Mouse (Mus musculus) limb, embryonic 10.5 days (tissue): ENCODE results near the gene Cbx5. TPM values are rescaled to one million over a fixed set of nuclear protein-coding genes. Genes with fewer than 3 reads are reported as not detected.
A peak's percentile ranks its signal among the peaks of the same experiment; 100 is the strongest.
"Not testable (repeated sequence)": the region's sequence is repeated elsewhere in the genome, so short reads cannot be mapped to it uniquely, and the experiment has no call there.

Experiments
- DNase-seq: peaks from one replicate; pipeline ENCODE4 v3.0.0-alpha.2; 2017; ENCODE audit warnings: low spot score
- H3K27ac ChIP-seq: fragments of 300-500 bp; sonication (generic); 2 replicates; pipeline ENCODE4 v1.5.1; 2016; ENCODE audit warnings: mild to moderate bottlenecking
- H3K27me3 ChIP-seq: fragments of 300-500 bp; sonication (generic); 2 replicates; pipeline ENCODE4 v1.6.1; 2016; ENCODE audit warnings: low read depth, mild to moderate bottlenecking; ENCODE audit not compliant: poor library complexity, severe bottlenecking
- H3K36me3 ChIP-seq: fragments of 300-500 bp; sonication (generic); 2 replicates; pipeline ENCODE4 v1.6.1; 2016; ENCODE audit warnings: mild to moderate bottlenecking, moderate library complexity
- H3K4me1 ChIP-seq: fragments of 300-500 bp; sonication (generic); 2 replicates; pipeline ENCODE4 v1.6.1; 2016
- H3K4me3 ChIP-seq: fragments of 300-500 bp; sonication (generic); 2 replicates; pipeline ENCODE4 v1.5.1; 2016; ENCODE audit warnings: mild to moderate bottlenecking, moderate library complexity
- H3K9me3 ChIP-seq: fragments of 300-500 bp; sonication (generic); replicated peaks from 2 replicates; pipeline ENCODE4 v1.6.1; 2016; ENCODE audit warnings: mild to moderate bottlenecking
- WGBS: fragments of 180-500 bp; shearing (Covaris S2); methylation state at CpG from one replicate; pipeline ENCODE4 v1.1.7; 2016; 5-methylcytosine and 5-hydroxymethylcytosine counted together
- polyA plus RNA-seq: library from polyadenylated mRNA; unstranded; fragments of >200 nt; fragmentation: Nextera tagmentation; extraction: Ambion mirVana; gene quantifications from 2 replicates; pipeline ENCODE4 v1.2.1, GENCODE M21; 2016

The Cbx5 gene
- polyA plus RNA-seq, 1 experiment from 2014 or later: 215 TPM

DNA sequence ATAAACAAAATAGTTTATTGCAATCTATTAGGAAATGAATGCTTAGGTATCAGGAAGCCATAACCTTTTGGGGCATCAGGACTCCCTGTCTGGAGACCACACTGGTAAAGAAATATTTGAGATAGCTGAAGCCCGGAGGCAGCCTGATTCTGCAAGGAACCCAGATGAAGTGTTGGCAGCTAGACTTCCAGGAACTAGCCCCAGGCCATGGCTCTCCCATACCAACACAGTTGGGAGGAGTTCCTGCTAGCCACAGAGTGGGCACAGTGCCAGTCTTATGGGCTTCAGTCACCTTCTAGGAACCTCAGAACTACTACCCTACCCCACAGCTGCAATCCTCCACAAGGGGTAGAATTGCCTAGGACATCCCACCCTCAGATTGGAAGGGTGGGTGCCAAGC, 20.4 kb upstream of the Cbx5 start:
- Histone ChIP-seq H3K4me1 (peaks cover 21% of the 10 kb centered on the region), H3K9me3 (no peaks in the 10 kb centered on the region), H3K36me3 (no peaks in the 10 kb centered on the region), H3K4me3 (no peak overlapping the region), H3K27me3 (peaks cover 7% of the 10 kb centered on the region; the same call in 1 of the 2 replicates), H3K27ac (no peak overlapping the region)
- WGBS: 71% methylated on average over 1 of the region's 1 CpGs
- DNase-seq: no peak

DNA sequence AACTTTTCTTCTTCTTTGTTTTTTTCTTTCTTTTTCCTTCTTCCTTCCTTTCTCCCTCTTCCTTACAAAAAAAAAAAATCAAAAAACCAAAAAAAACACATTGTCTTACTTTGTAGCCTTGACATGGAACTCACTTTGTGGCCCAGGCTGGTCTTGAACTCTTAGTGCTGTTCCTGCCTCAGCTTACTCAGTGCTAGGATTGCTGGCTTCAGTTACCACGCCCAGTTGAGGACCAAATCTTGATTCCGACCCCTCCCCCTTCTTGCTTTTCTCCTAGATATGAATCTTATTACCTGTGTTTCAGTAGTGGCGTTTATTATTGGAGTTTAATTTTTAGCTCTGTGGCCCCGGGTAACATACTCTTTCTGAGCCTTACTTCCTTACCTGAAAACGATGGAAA, 19.5 kb upstream of the Cbx5 start:
- H3K36me3 ChIP-seq: no peaks in the 10 kb centered on the region
- peaks cover 15% of the 10 kb centered on the region; the same call in 1 of the 2 replicates for H3K27me3 ChIP-seq
- 88% methylated on average over 5 of the region's 5 CpGs for whole genome bisulfite sequencing
- H3K4me1 ChIP-seq: peaks cover 27% of the 10 kb centered on the region
- H3K4me3 ChIP-seq: no peak overlapping the region
- DNase-seq: no peak
- no peaks in the 10 kb centered on the region for H3K9me3 ChIP-seq
- no peak overlapping the region for H3K27ac ChIP-seq

DNA sequence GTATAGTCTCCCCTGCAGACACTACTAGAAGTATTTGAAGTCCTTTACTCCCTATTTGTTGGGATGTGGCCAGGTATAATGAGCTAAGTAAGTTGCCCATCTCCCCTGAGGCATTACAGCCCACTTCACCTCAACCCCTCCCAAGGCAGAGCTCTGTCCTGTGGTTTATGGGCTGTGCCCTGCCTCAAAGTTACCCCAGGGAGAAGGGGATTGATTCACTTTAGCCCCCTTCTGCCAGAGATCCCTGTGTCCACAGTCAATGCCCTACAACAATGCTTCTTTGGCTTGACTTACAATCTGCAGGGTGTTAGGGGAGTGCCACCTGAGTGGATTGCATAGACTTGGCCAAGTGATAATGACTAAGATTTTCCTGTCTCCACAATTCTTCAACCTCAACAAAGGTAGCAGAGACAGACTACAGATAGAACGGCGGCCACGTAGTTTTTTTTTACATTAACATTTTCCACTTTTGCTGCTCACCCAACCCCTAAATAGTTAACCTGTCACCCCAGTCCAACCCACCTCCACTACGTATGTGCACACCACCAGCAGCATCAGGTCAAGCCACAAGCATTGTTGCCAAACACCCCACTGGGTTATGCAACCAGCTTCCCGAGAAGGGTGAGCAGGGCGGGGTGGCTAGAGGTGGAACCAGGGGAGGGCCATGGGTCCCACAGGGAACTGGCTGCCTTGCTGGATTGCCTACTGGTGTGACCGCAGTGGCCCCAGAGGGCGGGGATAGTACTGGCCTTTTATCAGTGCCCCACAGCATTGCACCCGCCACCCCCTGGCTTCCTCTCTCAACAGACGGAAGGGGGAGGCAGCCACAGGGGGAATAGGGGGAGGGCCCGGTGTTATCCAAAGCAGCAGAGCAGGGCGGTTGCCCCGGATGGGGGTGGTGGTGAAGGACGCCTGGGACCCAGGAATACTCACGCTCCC, 18.4 kb upstream of the Cbx5 start, which contains the start of gene Nfe2:
Gene Nfe2, minus strand, starts transcription at position 614 of the 939 bp plus-strand sequence.
- H3K27me3 ChIP-seq: peaks cover 23% of the 10 kb centered on the region
- H3K4me3 ChIP-seq: peak within 1 kb of the TSS; percentile 34
- peak within 1 kb of the TSS; percentile 70 for H3K27ac ChIP-seq
- H3K36me3 ChIP-seq: no peaks in the 10 kb centered on the region
- no peaks in the 10 kb centered on the region for H3K9me3 ChIP-seq
- DNase-seq: peak; percentile 43
- peaks cover 27% of the 10 kb centered on the region for H3K4me1 ChIP-seq
- WGBS: 12% methylated on average over 15 of the region's 15 CpGs

DNA sequence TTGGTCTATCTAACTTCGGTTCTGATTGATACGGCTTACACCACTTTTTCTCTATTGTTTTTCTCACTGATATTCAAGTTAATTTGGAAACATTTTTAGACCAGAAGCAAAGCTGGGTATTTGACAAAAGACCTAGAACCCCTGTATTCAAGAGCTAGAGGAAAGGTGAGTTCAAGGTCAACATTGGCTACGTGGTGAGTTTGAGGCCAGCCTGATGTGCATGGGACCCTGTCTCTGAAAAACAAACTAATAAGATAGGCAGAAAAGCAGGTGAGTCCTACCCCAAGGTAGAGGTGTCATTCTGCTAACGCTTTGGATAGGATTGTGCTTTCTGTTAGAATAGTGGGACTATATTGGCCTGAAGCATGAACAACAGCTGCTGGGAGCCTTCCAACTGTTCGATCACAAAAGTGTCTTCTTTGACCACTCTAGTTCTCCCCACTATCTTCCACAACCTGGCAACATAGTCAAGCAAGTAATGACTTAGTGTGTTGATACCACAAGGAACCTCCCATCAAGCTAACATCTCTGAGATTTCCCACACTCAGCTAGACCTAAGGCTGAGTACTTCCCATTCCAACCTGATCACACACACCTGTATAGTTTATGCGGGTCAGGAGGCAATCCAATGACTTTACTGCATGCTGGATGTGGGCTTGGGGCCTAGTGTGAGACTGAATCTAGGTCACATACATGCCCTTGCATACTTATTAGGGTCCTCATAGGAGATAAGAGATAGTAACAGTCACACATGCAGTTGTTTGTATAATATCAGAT, 16.8 kb upstream of the Cbx5 start:
- DNase-seq: no peak
- no peak overlapping the region for H3K27ac ChIP-seq
- no peak overlapping the region for H3K4me3 ChIP-seq
- WGBS: 89% methylated on average over 6 of the region's 6 CpGs
- H3K4me1 ChIP-seq: peaks cover 27% of the 10 kb centered on the region
- H3K27me3 ChIP-seq: peaks cover 23% of the 10 kb centered on the region
- H3K36me3 ChIP-seq: peaks cover 7% of the 10 kb centered on the region; the same call in 1 of the 2 replicates
- no peaks in the 10 kb centered on the region for H3K9me3 ChIP-seq

DNA sequence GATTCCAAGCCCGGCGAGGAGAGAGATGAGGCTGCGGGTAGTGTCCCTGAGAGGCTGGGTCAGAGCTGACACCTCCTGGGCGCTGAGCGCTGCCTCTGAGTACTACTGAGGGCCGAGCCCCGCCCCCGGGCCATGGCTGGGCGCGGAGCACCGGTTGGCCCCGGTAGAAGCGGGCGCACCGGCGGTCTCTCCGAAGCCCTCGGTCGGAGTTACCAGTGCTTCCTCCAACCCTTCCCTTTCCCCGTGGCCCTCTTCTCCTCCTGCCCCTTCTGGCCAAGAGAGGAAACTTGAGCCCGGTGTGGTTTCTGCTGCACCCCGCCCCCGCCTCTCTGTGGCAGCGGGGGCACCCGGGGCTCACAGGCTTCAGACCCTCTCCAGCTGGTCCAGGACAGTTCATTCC, 15.6 kb upstream of the Cbx5 start:
- WGBS: 1% methylated on average over 25 of the region's 25 CpGs
- peak; percentile 62 for DNase-seq
- Histone ChIP-seq H3K4me1 (peaks cover 31% of the 10 kb centered on the region), H3K4me3 (peak overlapping the region; percentile 60), H3K36me3 (peaks cover 9% of the 10 kb centered on the region; the same call in 1 of the 2 replicates), H3K27me3 (peaks cover 23% of the 10 kb centered on the region), H3K27ac (peak overlapping the region; percentile 86), H3K9me3 (no peaks in the 10 kb centered on the region)

DNA sequence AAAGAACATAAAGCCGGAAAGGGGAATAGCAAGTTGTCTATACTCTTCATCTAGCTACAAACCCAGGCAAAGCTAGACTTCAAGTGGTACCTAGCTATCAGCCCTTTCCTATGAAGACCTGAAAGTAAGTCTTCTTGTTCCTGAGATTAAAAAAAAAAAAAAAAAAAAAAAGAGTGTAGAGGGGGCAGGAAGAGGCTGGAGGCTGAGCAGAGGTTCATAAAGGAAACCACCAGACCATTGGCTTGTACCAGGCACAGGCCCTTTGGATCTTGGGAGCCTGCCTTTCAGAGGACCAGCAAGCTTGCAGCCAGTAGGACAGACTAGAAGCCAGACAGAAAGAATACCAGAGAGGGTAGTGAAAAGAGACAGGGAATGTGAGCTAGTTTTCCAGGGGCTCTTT, 13.7 kb upstream of the Cbx5 start:
- no peak for DNase-seq
- Histone ChIP-seq H3K36me3 (peaks cover 22% of the 10 kb centered on the region), H3K9me3 (no peaks in the 10 kb centered on the region), H3K27ac (no peak overlapping the region), H3K4me1 (peaks cover 27% of the 10 kb centered on the region), H3K4me3 (no peak overlapping the region), H3K27me3 (peaks cover 21% of the 10 kb centered on the region)
- 95% methylated on average over 1 of the region's 1 CpGs for WGBS

DNA sequence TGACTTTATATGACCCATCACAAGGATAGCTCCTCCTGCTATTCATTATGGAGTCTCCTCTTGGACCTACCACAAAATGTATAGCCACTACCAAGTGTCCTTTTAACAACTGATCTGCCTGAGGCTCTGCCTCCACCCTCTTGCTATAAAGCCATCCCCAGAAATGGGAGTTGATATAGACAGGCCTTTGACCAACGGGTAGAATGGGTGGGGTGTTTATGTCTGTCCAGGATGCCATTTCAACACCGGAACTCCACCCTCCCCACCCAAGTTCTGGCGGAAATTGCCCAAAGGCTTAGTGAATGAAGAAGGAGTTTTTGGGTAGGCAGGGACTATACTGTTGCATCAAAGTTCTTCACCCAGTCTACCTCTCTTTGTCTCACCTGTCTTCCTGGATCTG, 13.0 kb upstream of the Cbx5 start:
- Histone ChIP-seq H3K4me3 (no peak overlapping the region), H3K27ac (no peak overlapping the region), H3K4me1 (peaks cover 20% of the 10 kb centered on the region), H3K36me3 (peaks cover 29% of the 10 kb centered on the region), H3K27me3 (peaks cover 18% of the 10 kb centered on the region), H3K9me3 (no peaks in the 10 kb centered on the region)
- WGBS: 90% methylated on average over 3 of the region's 3 CpGs
- no peak for DNase-seq

DNA sequence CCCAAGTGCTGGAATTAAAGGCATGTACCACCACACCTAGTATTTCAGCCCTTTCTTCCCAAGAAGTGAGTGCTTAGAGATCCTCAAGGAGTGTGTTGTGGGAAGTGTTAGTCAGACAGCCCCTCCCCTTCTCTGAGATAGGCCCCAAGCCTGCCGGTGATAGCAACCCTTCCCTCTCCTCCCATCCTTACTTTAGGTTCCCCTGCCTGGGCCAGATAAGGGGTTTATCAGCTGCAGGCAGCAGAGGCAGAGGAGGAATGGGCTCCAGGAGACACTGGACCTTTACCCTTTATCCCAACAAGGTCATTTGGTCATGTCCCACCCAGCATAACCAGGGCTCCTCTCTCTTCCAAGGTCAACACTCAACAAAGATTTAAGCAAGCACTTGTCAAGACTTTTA, 12.0 kb upstream of the Cbx5 start:
- 61% methylated on average over 1 of the region's 1 CpGs for WGBS
- Histone ChIP-seq H3K27ac (no peak overlapping the region), H3K36me3 (peaks cover 40% of the 10 kb centered on the region), H3K4me1 (peaks cover 19% of the 10 kb centered on the region), H3K4me3 (no peak overlapping the region), H3K9me3 (no peaks in the 10 kb centered on the region), H3K27me3 (peaks cover 18% of the 10 kb centered on the region)
- no peak for DNase-seq

DNA sequence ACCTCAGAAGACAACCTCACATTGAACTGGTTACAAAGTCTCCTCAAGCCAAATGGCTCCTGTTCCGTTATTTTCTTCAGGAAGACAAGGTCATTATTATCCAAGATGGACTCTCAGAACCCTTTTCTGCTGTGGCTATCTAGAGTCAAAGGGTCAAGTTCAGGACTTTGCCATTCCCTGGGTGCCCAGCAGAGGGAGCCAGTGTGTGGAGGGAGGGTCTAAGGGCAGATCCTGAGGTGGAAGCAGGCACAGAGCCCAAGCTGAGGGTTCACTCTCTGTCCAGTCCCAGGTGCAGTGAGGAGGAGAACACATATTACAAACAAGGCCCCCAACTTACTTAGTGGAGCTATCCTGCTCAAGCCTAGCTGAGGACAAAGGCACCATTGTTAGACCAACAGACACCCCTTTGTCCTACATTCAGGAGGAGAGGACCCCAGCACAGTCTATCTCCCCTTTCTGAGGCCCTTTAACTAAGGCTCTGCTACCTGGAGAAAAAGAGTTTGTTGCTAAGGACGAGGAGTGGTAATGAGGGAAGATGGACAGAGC, 10.7 kb upstream of the Cbx5 start:
- Histone ChIP-seq H3K36me3 (peaks cover 53% of the 10 kb centered on the region), H3K4me3 (no peak overlapping the region), H3K27me3 (peaks cover 18% of the 10 kb centered on the region), H3K4me1 (peaks cover 15% of the 10 kb centered on the region), H3K27ac (peak overlapping the region; percentile 3; the same call in 1 of the 2 replicates), H3K9me3 (no peaks in the 10 kb centered on the region)
- peak; percentile 83 for DNase-seq
- 42% methylated on average over 2 of the region's 2 CpGs for WGBS

DNA sequence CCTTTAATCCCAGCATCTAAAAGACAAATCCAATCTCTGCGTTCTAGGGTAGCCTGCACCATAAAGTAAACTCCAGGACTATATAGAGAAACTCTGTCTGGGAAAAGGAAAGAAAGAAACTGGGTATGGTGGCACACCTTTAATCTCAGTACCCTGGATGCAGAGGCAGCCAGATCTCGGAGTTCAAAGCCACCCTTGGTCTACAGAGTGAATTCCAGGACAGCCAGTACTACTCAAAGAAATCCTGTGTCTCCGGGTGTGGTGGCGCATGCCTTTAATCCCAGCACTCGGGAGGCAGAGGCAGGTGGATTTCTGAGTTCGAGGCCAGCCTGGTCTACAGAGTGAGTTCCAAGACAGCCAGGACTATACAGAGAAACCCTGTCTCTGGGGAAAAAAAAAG, 9.9 kb upstream of the Cbx5 start:
- whole genome bisulfite sequencing: 93% methylated on average over 6 of the region's 6 CpGs
- DNase-seq, H3K4me3 ChIP-seq, H3K4me1 ChIP-seq, H3K27ac ChIP-seq, H3K9me3 ChIP-seq: not testable (repeated sequence)
- Histone ChIP-seq H3K27me3 (peaks cover 12% of the 10 kb centered on the region), H3K36me3 (peaks cover 59% of the 10 kb centered on the region)

DNA sequence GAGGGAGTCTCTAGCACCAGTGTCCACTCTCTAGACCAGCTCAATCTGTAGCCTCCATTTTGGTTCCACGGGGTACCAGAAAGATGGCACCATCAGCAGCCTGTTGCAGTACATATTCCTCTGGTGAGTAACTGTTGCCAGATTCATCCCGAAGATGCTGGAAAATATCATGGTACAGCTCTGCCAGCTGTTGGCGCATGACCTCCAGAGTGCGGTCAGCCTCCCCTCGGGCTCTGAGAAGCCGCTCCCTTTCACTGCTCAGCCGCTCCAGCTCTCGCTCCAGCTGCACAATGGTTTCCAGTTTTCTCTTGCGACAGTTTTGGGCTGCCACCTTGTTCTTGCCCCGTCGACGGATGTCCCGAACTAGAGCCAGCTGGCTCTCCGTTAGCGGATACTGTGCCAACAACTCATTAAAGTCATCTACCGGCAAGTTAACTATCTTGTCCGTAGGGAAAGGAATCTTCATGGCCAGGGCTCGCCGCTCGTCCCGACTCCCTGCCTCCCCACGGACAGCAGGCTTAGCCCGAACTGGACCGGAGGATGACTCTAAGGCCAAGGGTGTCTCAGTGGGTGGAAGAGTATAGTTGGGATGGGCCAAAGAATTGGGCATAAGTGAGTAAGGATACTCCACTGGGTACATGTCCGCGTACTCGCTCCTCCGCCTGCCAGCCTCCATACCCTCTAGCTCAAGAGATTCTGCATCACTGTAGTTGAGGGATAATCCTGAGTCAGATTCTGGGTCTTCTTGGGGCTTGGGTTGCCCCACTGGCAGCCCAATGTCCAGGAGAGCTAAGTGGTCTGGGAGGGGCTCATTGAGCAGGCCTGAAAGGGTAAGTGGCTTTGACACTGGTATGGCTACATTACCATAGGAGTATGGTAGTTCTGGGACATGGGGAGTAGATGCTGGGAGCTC, 9.0 kb upstream of the Cbx5 start:
- H3K4me1 ChIP-seq: peaks cover 6% of the 10 kb centered on the region
- H3K27me3 ChIP-seq: peaks cover 3% of the 10 kb centered on the region
- DNase-seq: peak; percentile 41
- 87% methylated on average over 28 of the region's 28 CpGs for WGBS
- no peak overlapping the region for H3K4me3 ChIP-seq
- H3K9me3 ChIP-seq: no peaks in the 10 kb centered on the region
- peaks cover 64% of the 10 kb centered on the region for H3K36me3 ChIP-seq
- H3K27ac ChIP-seq: 0 out of 2 replicates have a peak overlapping the region, but pooled peaks have one; percentile 40

DNA sequence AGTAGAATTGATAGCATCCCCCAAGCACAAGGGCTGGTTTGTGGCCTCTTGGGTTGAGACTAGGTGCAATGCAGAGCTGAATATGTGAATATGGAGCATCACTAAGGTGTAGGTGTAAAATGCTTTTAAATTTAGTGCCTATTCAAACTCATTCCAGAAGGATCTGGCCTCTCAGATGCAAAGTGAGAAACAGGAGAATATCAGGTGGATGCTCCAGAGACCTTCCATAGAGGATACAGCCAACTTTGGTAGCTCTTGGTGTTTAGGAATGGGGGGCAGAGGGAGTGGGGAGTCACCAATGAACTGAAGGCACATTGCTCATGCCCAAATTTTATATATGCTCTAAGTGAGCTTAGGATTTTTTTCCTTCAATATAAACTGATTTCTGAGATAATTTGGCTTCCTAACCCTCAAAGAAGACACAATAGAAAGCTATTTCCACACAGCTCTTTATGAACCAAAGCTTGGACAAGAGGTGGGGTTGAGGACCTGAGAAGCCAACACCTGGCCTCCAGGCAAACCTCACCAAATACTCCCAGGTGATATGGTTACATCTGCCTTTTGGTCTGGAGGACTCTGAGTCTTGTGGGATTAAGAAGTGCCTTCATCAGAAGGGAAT, 8.3 kb upstream of the Cbx5 start:
- DNase-seq: no peak
- H3K9me3 ChIP-seq: no peaks in the 10 kb centered on the region
- H3K4me3 ChIP-seq: no peak overlapping the region
- H3K4me1 ChIP-seq: peaks cover 11% of the 10 kb centered on the region
- peaks cover 71% of the 10 kb centered on the region for H3K36me3 ChIP-seq
- no peaks in the 10 kb centered on the region for H3K27me3 ChIP-seq
- H3K27ac ChIP-seq: no peak overlapping the region
